Mouse (Mus musculus): ENCODE data around the gene Ear6. TPM values are rescaled to one million over a fixed set of nuclear protein-coding genes. Genes with fewer than 3 reads are reported as not detected.

Ear6 gene
- polyA plus RNA-seq, 1 experiment from 2014 or later, result not detected

DNA sequence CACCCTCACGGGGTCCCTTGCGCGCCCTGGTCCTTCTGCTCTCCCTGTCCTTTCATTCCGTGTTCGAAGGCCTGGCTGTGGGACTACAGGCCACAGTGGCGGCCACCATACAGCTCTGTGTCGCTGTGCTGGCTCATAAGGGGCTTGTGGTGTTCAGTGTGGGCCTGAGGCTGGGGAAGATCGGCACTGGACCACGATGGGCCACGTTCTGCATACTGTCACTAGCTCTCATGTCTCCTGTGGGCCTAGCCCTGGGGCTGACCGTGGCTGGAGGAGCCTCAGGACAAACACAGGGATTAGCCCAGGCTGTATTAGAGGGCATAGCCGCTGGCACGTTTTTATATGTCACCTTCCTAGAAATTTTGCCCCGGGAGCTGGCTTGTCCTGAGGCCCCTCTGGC lies 41.6 kb downstream of the Ear6 start:
- H3K27ac ChIP-seq (replicated peaks), result no peak overlapping the region
- H3K9me3 ChIP-seq (replicated peaks), result no peaks in the 10 kb centered on the region
- H3K4me3 ChIP-seq (replicated peaks), result no peak overlapping the region
- WGBS, result 67% methylated on average over 14 of the region's 14 CpGs
- peaks cover 17% of the 10 kb centered on the region for H3K36me3 ChIP-seq
- H3K4me1 ChIP-seq, result no peaks in the 10 kb centered on the region
- ATAC-seq (ENCODE audit: insufficient number of reproducible peaks, low FRiP score, low TSS enrichment, low read depth), result no peak
- no peak overlapping the region for H3K4me2 ChIP-seq (replicated peaks)
- H3K9ac ChIP-seq, result no peak overlapping the region
- no peaks in the 10 kb centered on the region for H3K27me3 ChIP-seq

DNA sequence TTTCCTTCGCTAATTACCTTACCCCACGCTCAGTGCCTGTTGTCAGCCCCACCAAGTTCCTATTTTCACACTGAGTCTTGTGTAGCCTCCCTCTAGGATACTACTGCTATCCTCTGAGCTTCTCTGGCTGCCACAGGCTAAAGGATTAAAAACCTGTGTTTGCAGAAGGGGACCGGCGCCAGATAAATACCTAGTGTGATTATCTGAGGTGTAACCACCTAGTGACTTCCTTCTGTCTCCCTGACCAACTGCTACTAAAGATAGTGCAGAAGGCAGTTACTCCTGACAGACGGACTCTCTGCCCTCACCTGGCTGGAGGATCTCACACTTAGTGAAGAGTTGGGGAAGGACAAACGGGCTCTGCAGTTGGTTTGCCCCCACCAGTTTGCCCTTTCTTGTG lies 42.5 kb downstream of the Ear6 start:
- ATAC-seq (ENCODE audit: insufficient number of reproducible peaks, low FRiP score, low TSS enrichment, low read depth), result no peak
- no peaks in the 10 kb centered on the region for H3K9me3 ChIP-seq (replicated peaks)
- H3K9ac ChIP-seq, result no peak overlapping the region
- H3K4me1 ChIP-seq, result no peaks in the 10 kb centered on the region
- H3K27ac ChIP-seq (replicated peaks), result no peak overlapping the region
- no peaks in the 10 kb centered on the region for H3K27me3 ChIP-seq
- no peak overlapping the region for H3K4me3 ChIP-seq (replicated peaks)
- H3K4me2 ChIP-seq (replicated peaks), result no peak overlapping the region
- H3K36me3 ChIP-seq, result peaks cover 9% of the 10 kb centered on the region
- 73% methylated on average over 6 of the region's 6 CpGs for WGBS

DNA sequence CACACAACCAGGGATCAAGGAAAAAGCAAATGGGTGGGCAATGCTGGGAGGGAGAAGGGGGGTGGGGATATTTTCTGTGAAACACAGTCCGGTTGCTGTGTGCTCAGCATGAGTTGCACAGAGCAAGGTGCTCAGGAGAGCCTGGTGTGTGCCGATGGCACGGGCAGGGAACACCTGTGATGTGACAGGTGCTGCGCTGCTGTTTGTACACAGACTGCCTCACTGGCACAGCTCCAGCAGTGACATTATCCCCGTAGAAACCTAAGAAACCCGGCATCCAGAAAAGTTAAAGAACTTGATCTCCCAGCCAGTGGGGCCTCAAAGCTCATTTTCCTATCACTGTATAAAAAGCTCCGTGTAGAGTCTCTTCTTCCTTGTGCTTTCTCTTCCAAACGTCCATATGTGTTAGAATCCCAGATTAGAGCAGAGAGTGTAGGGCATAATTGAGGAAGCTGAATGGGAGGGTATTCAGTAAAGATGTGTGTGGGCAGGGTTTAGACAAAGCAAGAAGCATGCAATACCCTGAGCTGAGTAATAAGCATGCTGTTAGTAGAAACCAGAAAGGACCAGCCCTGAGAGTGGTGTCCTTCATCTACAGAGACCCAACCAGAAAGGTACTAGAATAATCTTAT lies 43.2 kb downstream of the Ear6 start:
- Histone ChIP-seq H3K9ac (no peak overlapping the region), H3K4me1 (no peaks in the 10 kb centered on the region), H3K27ac (replicated peaks) (no peak overlapping the region), H3K9me3 (replicated peaks) (no peaks in the 10 kb centered on the region), H3K4me3 (replicated peaks) (no peak overlapping the region), H3K36me3 (peaks cover 3% of the 10 kb centered on the region), H3K4me2 (replicated peaks) (no peak overlapping the region), H3K27me3 (no peaks in the 10 kb centered on the region)
- WGBS, result 48% methylated on average over 8 of the region's 8 CpGs
- 0 out of 2 replicates have a peak, but pooled peaks have one; percentile 48 for ATAC-seq (ENCODE audit: insufficient number of reproducible peaks, low FRiP score, low TSS enrichment, low read depth)

DNA sequence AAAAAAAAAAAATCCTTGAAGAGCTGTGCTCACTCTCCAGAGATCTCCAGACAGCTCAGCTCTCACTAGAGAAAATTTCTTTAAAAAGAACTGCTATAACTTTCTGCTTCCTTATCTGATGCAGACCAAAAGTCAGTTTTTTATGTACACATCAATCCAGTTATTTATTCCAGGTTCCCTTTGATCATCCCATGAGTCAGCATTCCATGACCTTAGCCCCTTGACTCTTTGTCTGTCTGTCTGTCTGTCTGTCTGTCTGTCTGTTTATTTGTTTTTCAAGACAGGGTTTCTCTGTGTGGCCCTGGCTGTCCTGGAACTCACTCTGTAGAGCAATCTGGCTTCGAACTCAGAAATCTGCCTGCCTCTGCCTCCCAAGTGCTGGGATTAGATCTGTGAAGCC lies 45.9 kb downstream of the Ear6 start:
- H3K36me3 ChIP-seq, result no peaks in the 10 kb centered on the region
- no peaks in the 10 kb centered on the region for H3K27me3 ChIP-seq
- no peak overlapping the region for H3K4me2 ChIP-seq (replicated peaks)
- no peak overlapping the region for H3K9ac ChIP-seq
- ATAC-seq (ENCODE audit: insufficient number of reproducible peaks, low FRiP score, low TSS enrichment, low read depth), result no peak
- H3K9me3 ChIP-seq (replicated peaks), result no peaks in the 10 kb centered on the region
- H3K4me1 ChIP-seq, result no peaks in the 10 kb centered on the region; the same call in 1 of the 2 replicates
- H3K27ac ChIP-seq (replicated peaks), result no peak overlapping the region
- no peak overlapping the region for H3K4me3 ChIP-seq (replicated peaks)
- WGBS, result 86% methylated on average over 1 of the region's 1 CpGs

DNA sequence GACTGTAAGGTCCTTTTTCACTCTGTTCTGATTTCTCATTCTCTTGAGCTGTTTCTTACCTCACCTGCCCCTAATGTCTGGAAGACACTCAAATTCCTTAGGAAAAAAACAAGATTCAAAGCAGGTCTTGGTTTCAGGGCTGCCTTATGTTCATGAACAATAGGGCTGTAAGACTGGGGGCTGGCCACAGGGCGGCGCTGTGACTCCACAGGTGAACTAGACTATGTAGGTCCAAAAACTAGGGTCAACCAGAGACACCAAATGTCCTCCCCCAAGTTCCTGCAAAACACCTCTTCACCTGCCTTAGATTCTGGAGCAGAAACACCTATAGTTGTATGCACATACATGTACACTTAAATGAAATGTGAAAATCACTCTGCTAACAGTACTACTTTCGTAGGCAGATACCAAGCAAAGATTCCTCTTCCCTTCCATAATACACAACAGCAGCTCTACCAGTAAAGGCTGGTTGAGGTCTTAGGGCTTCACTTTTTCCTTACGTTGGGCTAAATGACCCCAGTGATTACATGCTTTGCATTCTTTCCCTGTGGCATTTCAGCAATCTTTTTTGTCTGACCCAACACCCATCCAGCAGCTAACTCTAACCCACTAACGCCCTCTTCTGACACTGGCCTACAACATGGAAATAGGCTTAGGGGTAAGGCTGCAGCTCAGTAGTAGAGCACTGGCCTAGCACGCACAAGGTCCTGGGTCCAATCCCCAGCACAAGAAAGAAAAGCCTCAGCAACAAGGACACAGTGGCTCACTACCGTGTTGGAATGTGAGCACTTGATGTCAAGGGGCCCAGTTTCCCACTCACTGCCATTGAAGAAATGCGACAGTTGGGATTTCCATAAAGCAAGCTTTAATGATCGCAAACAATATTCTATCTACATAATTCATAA lies 49.6 kb downstream of the Ear6 start:
- ATAC-seq (ENCODE audit: insufficient number of reproducible peaks, low FRiP score, low TSS enrichment, low read depth), result no peak

DNA sequence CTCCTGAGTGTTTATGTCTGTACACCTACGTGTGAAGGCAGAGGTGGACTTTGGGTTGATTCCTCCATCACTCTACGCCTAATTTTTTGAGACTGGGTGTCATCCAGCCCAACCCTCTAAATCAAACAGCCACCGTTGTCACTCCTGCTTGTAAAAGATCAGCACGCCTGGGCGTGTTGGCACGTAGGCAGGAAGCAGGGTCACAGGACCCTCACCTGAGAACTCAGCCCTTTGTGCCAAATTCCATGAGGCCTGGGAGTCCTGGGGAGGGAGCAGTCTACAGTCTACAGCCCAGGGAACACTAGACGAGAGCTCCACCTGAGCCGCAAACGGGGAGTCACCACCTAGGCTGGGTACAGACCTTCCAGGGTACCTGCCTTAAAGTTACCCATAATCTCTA lies 50.3 kb downstream of the Ear6 start:
- Histone ChIP-seq H3K4me1 (no peaks in the 10 kb centered on the region; the same call in 1 of the 2 replicates), H3K4me2 (replicated peaks) (no peak overlapping the region), H3K9ac (no peak overlapping the region), H3K27ac (replicated peaks) (no peak overlapping the region), H3K9me3 (replicated peaks) (no peaks in the 10 kb centered on the region), H3K4me3 (replicated peaks) (no peak overlapping the region), H3K27me3 (no peaks in the 10 kb centered on the region), H3K36me3 (peaks cover 14% of the 10 kb centered on the region; the same call in 1 of the 2 replicates)
- ATAC-seq (ENCODE audit: insufficient number of reproducible peaks, low FRiP score, low TSS enrichment, low read depth), result no peak
- 75% methylated on average over 9 of the region's 9 CpGs for WGBS

More for the DNA sequence above, 49.6 kb downstream of the Ear6 start:
- H3K9me3 ChIP-seq (replicated peaks), result no peaks in the 10 kb centered on the region
- H3K4me3 ChIP-seq (replicated peaks), result no peak overlapping the region
- WGBS, result 55% methylated on average over 9 of the region's 9 CpGs
- H3K27ac ChIP-seq (replicated peaks), result no peak overlapping the region
- no peaks in the 10 kb centered on the region for H3K27me3 ChIP-seq
- peaks cover 14% of the 10 kb centered on the region; the same call in 1 of the 2 replicates for H3K36me3 ChIP-seq
- H3K9ac ChIP-seq, result no peak overlapping the region
- no peaks in the 10 kb centered on the region; the same call in 1 of the 2 replicates for H3K4me1 ChIP-seq
- no peak overlapping the region for H3K4me2 ChIP-seq (replicated peaks)

Small RNA genes lying within 50 kb of the gene (microRNA-seq; reads per million reads assigned to microRNA genes)
- not detected for gene Gm27375 (ENCODE audit: borderline number of aligned reads)

Other genes with a start within 250 kb of the Ear6 start
- gene Gm17078, start 242.4 kb upstream of the Ear6 start, polyA plus RNA-seq (2015; fragmentation: Nextera tagmentation; extraction: Ambion mirVana), result not detected in 2 replicates
- not detected in 2 replicates for gene Gm4181, start 218.0 kb upstream of the Ear6 start, polyA plus RNA-seq (2015; fragmentation: Nextera tagmentation; extraction: Ambion mirVana)
- gene Gm17079, start 158.2 kb upstream of the Ear6 start, polyA plus RNA-seq (2015; fragmentation: Nextera tagmentation; extraction: Ambion mirVana), result not detected in 2 replicates
- gene Gm5800, start 136.5 kb upstream of the Ear6 start, polyA plus RNA-seq (2015; fragmentation: Nextera tagmentation; extraction: Ambion mirVana), result not detected in 2 replicates
- gene Ang4, start 80.1 kb upstream of the Ear6 start, polyA plus RNA-seq (2015; fragmentation: Nextera tagmentation; extraction: Ambion mirVana), result not detected in 2 replicates
- not detected in 2 replicates for gene AY358078, start 53.7 kb upstream of the Ear6 start, polyA plus RNA-seq (2015; fragmentation: Nextera tagmentation; extraction: Ambion mirVana)
- 44.1 and 50.7 TPM in 2 replicates for gene Mettl17, start 31.1 kb downstream of the Ear6 start, polyA plus RNA-seq (2015; fragmentation: Nextera tagmentation; extraction: Ambion mirVana)
- gene Slc39a2, start 39.2 kb downstream of the Ear6 start, polyA plus RNA-seq (2015; fragmentation: Nextera tagmentation; extraction: Ambion mirVana), result 5.5 and 8.1 TPM in 2 replicates
- gene Ndrg2, start 60.5 kb downstream of the Ear6 start, polyA plus RNA-seq (2015; fragmentation: Nextera tagmentation; extraction: Ambion mirVana), result 79.3 and 98.2 TPM in 2 replicates
- not detected in 2 replicates for gene Tppp2, start 64.7 kb downstream of the Ear6 start, polyA plus RNA-seq (2015; fragmentation: Nextera tagmentation; extraction: Ambion mirVana)
- not detected in 2 replicates for gene Rnase13, start 69.1 kb downstream of the Ear6 start, polyA plus RNA-seq (2015; fragmentation: Nextera tagmentation; extraction: Ambion mirVana)
- 144 and 150 TPM in 2 replicates for gene Arhgef40, start 131.0 kb downstream of the Ear6 start, polyA plus RNA-seq (2015; fragmentation: Nextera tagmentation; extraction: Ambion mirVana)
- 0.53 and 0.60 TPM in 2 replicates for gene Tmem253, start 162.0 kb downstream of the Ear6 start, polyA plus RNA-seq (2015; fragmentation: Nextera tagmentation; extraction: Ambion mirVana)
- gene Zfp219, start 167.0 kb downstream of the Ear6 start, polyA plus RNA-seq (2015; fragmentation: Nextera tagmentation; extraction: Ambion mirVana), result 33.7 and 33.8 TPM in 2 replicates
- 0.19 TPM in 1 of 2 replicates, not detected in the other for gene Olfr221, start 188.8 kb downstream of the Ear6 start, polyA plus RNA-seq (2015; fragmentation: Nextera tagmentation; extraction: Ambion mirVana)

Measured in embryonic facial prominence, embryonic 15.5 days (tissue).